Mouse (Mus musculus) limb, embryonic 14.5 days (tissue): ENCODE data around the gene Wnt7b. TPM values are rescaled to one million over a fixed set of nuclear protein-coding genes. Genes with fewer than 3 reads are reported as not detected.

Experiments
- ATAC-seq: fragments of 200-750 bp; cut with Nextera tagmentation; 2 replicates; pipeline ENCODE4 v1.8.0; 2017; ENCODE audit warnings: low read depth, moderate number of reproducible peaks, moderate TSS enrichment; ENCODE audit not compliant: low FRiP score
- DNase-seq: peaks from one replicate; pipeline ENCODE4 v3.0.0-alpha.2; 2015; ENCODE audit warnings: low spot score
- H3K27ac ChIP-seq: fragments of 300-500 bp; sonication (generic); replicated peaks from 2 replicates; pipeline ENCODE4 v1.5.1; 2014; ENCODE audit warnings: low read depth, mild to moderate bottlenecking, low read length, moderate library complexity, mixed read lengths
- H3K27me3 ChIP-seq: fragments of 300-500 bp; sonication (generic); 2 replicates; pipeline ENCODE4 v1.6.1; 2014; ENCODE audit warnings: low read length, mixed read lengths; ENCODE audit not compliant: control insufficient read depth, insufficient read depth
- H3K36me3 ChIP-seq: fragments of 300-500 bp; sonication (generic); 2 replicates; pipeline ENCODE4 v1.6.1; 2014; ENCODE audit warnings: mild to moderate bottlenecking, low read length, moderate library complexity, mixed read lengths; ENCODE audit not compliant: control insufficient read depth, insufficient read depth
- H3K4me1 ChIP-seq: fragments of 300-500 bp; sonication (generic); 2 replicates; pipeline ENCODE4 v1.6.1; 2014; ENCODE audit warnings: antibody characterized with exemption, low read length, mixed read lengths; ENCODE audit not compliant: control insufficient read depth, insufficient read depth
- H3K4me2 ChIP-seq: fragments of 300-500 bp; sonication (generic); replicated peaks from 2 replicates; pipeline ENCODE4 v1.6.1; 2014; ENCODE audit warnings: low read depth, mild to moderate bottlenecking, low read length, moderate library complexity; ENCODE audit not compliant: severe bottlenecking
- H3K4me3 ChIP-seq: fragments of 300-500 bp; sonication (generic); replicated peaks from 2 replicates; pipeline ENCODE4 v1.5.1; 2014; ENCODE audit warnings: low read length
- H3K9ac ChIP-seq: fragments of 300-500 bp; sonication (generic); 2 replicates; pipeline ENCODE4 v1.6.1; 2014; ENCODE audit warnings: mild to moderate bottlenecking, low read depth, low read length, moderate library complexity; ENCODE audit not compliant: severe bottlenecking
- H3K9me3 ChIP-seq: fragments of 300-500 bp; sonication (generic); 2 replicates; pipeline ENCODE4 v1.6.1; 2016; ENCODE audit warnings: low read length; ENCODE audit not compliant: control insufficient read depth
- POLR2A ChIP-seq: fragments of 200-500 bp; IDR thresholded peaks from 2 replicates; pipeline ENCODE4 v1.8.0; 2012; ENCODE audit warnings: inconsistent platforms, mild to moderate bottlenecking, moderate library complexity, borderline replicate concordance; ENCODE audit not compliant: insufficient read depth, insufficient read length; ENCODE audit errors: extremely low read depth
- WGBS: fragments of 180-500 bp; shearing (Covaris S2); extraction: QIAGEN DNeasy Blood & Tissue Kit; methylation state at CpG from one replicate; pipeline ENCODE4 v1.1.7; 2014; 5-methylcytosine and 5-hydroxymethylcytosine counted together
- polyA plus RNA-seq, 2 experiments: library from polyadenylated mRNA; depleted of rRNA in 1 of 2; stranded (reverse) in 1 of 2; unstranded in 1 of 2; fragments of >200 nt; fragmentation: Nextera tagmentation in 1 of 2; extraction: Ambion mirVana in 1 of 2; gene quantifications; 2 replicates each; pipeline versions ENCODE4 v1.2.1 to v1.2.3; 2012 to 2014

The Wnt7b gene
- polyA plus RNA-seq, 2 experiments, result 22.4 to 40.0 TPM

- Histone ChIP-seq H3K27me3 (no peaks in the 10 kb centered on the region), H3K4me1 (peaks cover 7% of the 10 kb centered on the region), H3K4me3 (no peak overlapping the region), H3K9me3 (no peaks in the 10 kb centered on the region), H3K9ac (peak overlapping the region; percentile 36; the same call in 1 of the 2 replicates), H3K4me2 (peak overlapping the region; percentile 26; the same call in 1 of the 2 replicates), H3K27ac (0 out of 2 replicates have a peak overlapping the region, but pooled peaks have one; percentile 38), H3K36me3 (no peaks in the 10 kb centered on the region)
- no peak for TF ChIP-seq POLR2A
- WGBS, result 51% methylated on average over 17 of the region's 17 CpGs
- ATAC-seq, result no peak; the same call in 1 of the 2 replicates
- no peak for DNase-seq
Observed at GRCm38 (mm10) chr15:85605962-85606610, 23.8 kb upstream of the Wnt7b start.

GRCm38 (mm10) chr15:85604938-85605337 is 22.7 kb upstream of the Wnt7b start:
- H3K4me2 ChIP-seq, result no peak overlapping the region
- H3K27ac ChIP-seq, result no peak overlapping the region
- ATAC-seq (no peak), DNase-seq (no peak)
- no peak overlapping the region for H3K4me3 ChIP-seq
- no peaks in the 10 kb centered on the region for H3K36me3 ChIP-seq
- no peak for TF ChIP-seq POLR2A
- H3K9me3 ChIP-seq, result no peaks in the 10 kb centered on the region
- H3K27me3 ChIP-seq, result no peaks in the 10 kb centered on the region
- no peak overlapping the region for H3K9ac ChIP-seq
- no peaks in the 10 kb centered on the region; the same call in 1 of the 2 replicates for H3K4me1 ChIP-seq
- 81% methylated on average over 8 of the region's 8 CpGs for WGBS

GRCm38 (mm10) chr15:85604507-85604906 is 22.2 kb upstream of the Wnt7b start:
- H3K9ac ChIP-seq, result no peak overlapping the region
- ATAC-seq (no peak), DNase-seq (no peak)
- no peaks in the 10 kb centered on the region for H3K36me3 ChIP-seq
- no peaks in the 10 kb centered on the region; the same call in 1 of the 2 replicates for H3K4me1 ChIP-seq
- H3K9me3 ChIP-seq, result no peaks in the 10 kb centered on the region
- H3K27me3 ChIP-seq, result no peaks in the 10 kb centered on the region
- H3K27ac ChIP-seq, result no peak overlapping the region
- no peak overlapping the region for H3K4me3 ChIP-seq
- no peak for TF ChIP-seq POLR2A
- no peak overlapping the region for H3K4me2 ChIP-seq
- 67% methylated on average over 4 of the region's 4 CpGs for WGBS

GRCm38 (mm10) chr15:85603422-85603821 is 21.1 kb upstream of the Wnt7b start:
- no peak overlapping the region for H3K9ac ChIP-seq
- H3K4me3 ChIP-seq, result no peak overlapping the region
- H3K36me3 ChIP-seq, result no peaks in the 10 kb centered on the region
- 35% methylated on average over 5 of the region's 5 CpGs for WGBS
- DNase-seq (no peak), ATAC-seq (no peak)
- no peaks in the 10 kb centered on the region for H3K9me3 ChIP-seq
- H3K4me2 ChIP-seq, result no peak overlapping the region
- no peaks in the 10 kb centered on the region for H3K27me3 ChIP-seq
- no peak overlapping the region for H3K27ac ChIP-seq
- no peaks in the 10 kb centered on the region; the same call in 1 of the 2 replicates for H3K4me1 ChIP-seq
- TF ChIP-seq POLR2A, result no peak

- no peak overlapping the region for H3K4me3 ChIP-seq
- 73% methylated on average over 6 of the region's 6 CpGs for WGBS
- no peak overlapping the region for H3K9ac ChIP-seq
- DNase-seq (no peak), ATAC-seq (no peak)
- no peak overlapping the region for H3K4me2 ChIP-seq
- no peak for TF ChIP-seq POLR2A
- H3K27ac ChIP-seq, result no peak overlapping the region
- no peaks in the 10 kb centered on the region for H3K27me3 ChIP-seq
- H3K9me3 ChIP-seq, result no peaks in the 10 kb centered on the region
- H3K36me3 ChIP-seq, result no peaks in the 10 kb centered on the region
- no peaks in the 10 kb centered on the region; the same call in 1 of the 2 replicates for H3K4me1 ChIP-seq
Observed at GRCm38 (mm10) chr15:85602733-85603132, 20.5 kb upstream of the Wnt7b start.
